Mouse (Mus musculus) heart, postnatal 0 days (tissue): ENCODE data around the gene Rufy4. TPM values are rescaled to one million over a fixed set of nuclear protein-coding genes. Genes with fewer than 3 reads are reported as not detected.

Source experiments
- ATAC-seq: fragments of 200-750 bp; cut with Nextera tagmentation; 2 replicates; pipeline ENCODE4 v1.8.0; 2017; ENCODE audit warnings: low read depth, moderate number of reproducible peaks, moderate library complexity; ENCODE audit not compliant: insufficient read depth
- DNase-seq: peaks from one replicate; pipeline ENCODE4 v3.0.0-alpha.2; 2016; ENCODE audit warnings: low spot score
- H3K27ac ChIP-seq: fragments of 300-500 bp; sonication (generic); 2 replicates; pipeline ENCODE4 v1.5.1; 2014; ENCODE audit warnings: low read depth, mild to moderate bottlenecking
- H3K27me3 ChIP-seq: fragments of 300-500 bp; sonication (generic); 2 replicates; pipeline ENCODE4 v1.6.1; 2014; ENCODE audit warnings: low read length, mixed read lengths; ENCODE audit not compliant: control insufficient read depth, insufficient read depth
- H3K36me3 ChIP-seq: fragments of 300-500 bp; sonication (generic); replicated peaks from 2 replicates; pipeline ENCODE4 v1.6.1; 2014; ENCODE audit warnings: low read length, mixed read lengths; ENCODE audit not compliant: control insufficient read depth, insufficient read depth
- H3K4me1 ChIP-seq: fragments of 300-500 bp; sonication (generic); 2 replicates; pipeline ENCODE4 v1.6.1; 2014; ENCODE audit warnings: antibody characterized with exemption; ENCODE audit not compliant: control insufficient read depth, insufficient read depth
- H3K4me2 ChIP-seq: fragments of 300-500 bp; sonication (generic); 2 replicates; pipeline ENCODE4 v1.6.1; 2014; ENCODE audit warnings: low read depth, mild to moderate bottlenecking, low read length, moderate library complexity
- H3K4me3 ChIP-seq: fragments of 300-500 bp; sonication (generic); 2 replicates; pipeline ENCODE4 v1.5.1; 2014; ENCODE audit warnings: low read depth, low read length
- H3K9ac ChIP-seq: fragments of 300-500 bp; sonication (generic); replicated peaks from 2 replicates; pipeline ENCODE4 v1.6.1; 2014; ENCODE audit warnings: low read depth, low read length, mixed read lengths
- H3K9me3 ChIP-seq: fragments of 300-500 bp; sonication (generic); replicated peaks from 2 replicates; pipeline ENCODE4 v1.6.1; 2016; ENCODE audit warnings: low read length; ENCODE audit not compliant: control insufficient read depth
- CTCF ChIP-seq: IDR thresholded peaks from 2 replicates; pipeline ENCODE4 v1.5.1; 2016; ENCODE audit warnings: antibody characterized with exemption, control low read depth, low read depth
- EP300 ChIP-seq: IDR thresholded peaks from 2 replicates; pipeline ENCODE4 v1.6.1; 2016; ENCODE audit warnings: antibody characterized with exemption, low read depth
- WGBS: fragments of 180-500 bp; shearing (Covaris S2); extraction: QIAGEN DNeasy Blood & Tissue Kit; methylation state at CpG from one replicate; pipeline ENCODE4 v1.1.7; 2014; 5-methylcytosine and 5-hydroxymethylcytosine counted together
- polyA plus RNA-seq: library from polyadenylated mRNA; unstranded; fragments of >200 nt; fragmentation: Nextera tagmentation; extraction: Ambion mirVana; gene quantifications from 2 replicates; pipeline ENCODE4 v1.2.1, GENCODE M21; 2015
- total RNA-seq: library from RNA; depleted of rRNA; stranded (reverse); fragments of >200 nt; gene quantifications from 2 replicates; pipeline ENCODE4 v1.2.3, GENCODE M21; 2014; ENCODE audit warnings: low replicate concordance

Rufy4 gene
- total and polyA plus RNA-seq, 2 experiments from 2014 or later = 0.37 TPM; not detected in 1

DNA sequence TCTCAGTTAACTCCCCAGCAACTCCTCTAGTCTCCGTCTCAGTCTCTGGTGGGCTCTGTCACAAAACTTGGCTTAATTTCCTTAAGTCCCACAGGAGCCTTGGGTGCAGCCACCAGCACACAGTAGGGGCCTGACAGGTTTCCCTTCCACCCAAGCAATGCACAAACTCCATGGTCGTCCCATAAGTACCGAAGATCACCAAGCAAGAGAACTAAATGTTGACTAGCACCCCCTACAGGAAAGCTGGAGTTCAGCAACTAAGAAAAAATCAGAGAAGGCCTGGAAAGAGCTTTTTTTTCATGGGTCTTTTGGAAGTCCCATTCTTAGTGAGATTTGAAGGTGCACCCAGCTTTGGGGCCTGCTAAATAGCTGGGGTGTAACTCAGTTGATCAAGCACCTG is 14.1 kb downstream of the Rufy4 start:
- DNase-seq = no peak
- H3K9ac ChIP-seq = no peak overlapping the region
- H3K27me3 ChIP-seq = no peaks in the 10 kb centered on the region
- no peak overlapping the region for H3K27ac ChIP-seq
- TF ChIP-seq CTCF (peak; percentile 26; the same call in 1 of the 2 replicates), EP300 (no peak)
- no peak overlapping the region for H3K4me2 ChIP-seq
- ATAC-seq = no peak
- no peaks in the 10 kb centered on the region for H3K4me1 ChIP-seq
- no peaks in the 10 kb centered on the region for H3K36me3 ChIP-seq
- no peaks in the 10 kb centered on the region for H3K9me3 ChIP-seq
- 51% methylated on average over 3 of the region's 3 CpGs for WGBS
- H3K4me3 ChIP-seq = no peak overlapping the region

DNA sequence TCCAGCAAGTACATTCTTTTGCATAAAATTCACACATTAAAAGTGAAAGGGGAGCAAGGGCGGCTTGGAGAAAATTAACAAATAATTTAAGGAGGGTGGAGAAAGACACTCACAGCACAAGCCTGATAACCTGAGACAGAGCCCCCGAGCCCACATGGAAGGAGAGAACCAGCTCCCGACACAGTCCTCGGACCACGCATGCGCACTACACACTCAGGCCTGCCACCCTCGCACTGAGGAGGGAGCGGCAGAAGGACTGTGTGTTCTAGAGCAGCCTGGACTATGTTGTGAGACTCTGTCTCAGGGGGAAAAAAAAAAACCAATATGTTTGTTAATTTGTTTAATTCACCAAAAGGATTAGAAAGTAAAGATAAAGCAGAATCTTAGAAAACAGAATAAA is 16.4 kb downstream of the Rufy4 start:
- H3K27ac ChIP-seq = no peak overlapping the region
- TF ChIP-seq CTCF (no peak), EP300 (no peak)
- no peak overlapping the region for H3K4me3 ChIP-seq
- H3K4me2 ChIP-seq = no peak overlapping the region
- 86% methylated on average over 8 of the region's 8 CpGs for WGBS
- H3K4me1 ChIP-seq = peaks cover 3% of the 10 kb centered on the region; the same call in 1 of the 2 replicates
- no peak overlapping the region for H3K9ac ChIP-seq
- no peaks in the 10 kb centered on the region for H3K27me3 ChIP-seq
- H3K36me3 ChIP-seq = no peaks in the 10 kb centered on the region
- no peak for ATAC-seq
- H3K9me3 ChIP-seq = no peaks in the 10 kb centered on the region
- DNase-seq = no peak

DNA sequence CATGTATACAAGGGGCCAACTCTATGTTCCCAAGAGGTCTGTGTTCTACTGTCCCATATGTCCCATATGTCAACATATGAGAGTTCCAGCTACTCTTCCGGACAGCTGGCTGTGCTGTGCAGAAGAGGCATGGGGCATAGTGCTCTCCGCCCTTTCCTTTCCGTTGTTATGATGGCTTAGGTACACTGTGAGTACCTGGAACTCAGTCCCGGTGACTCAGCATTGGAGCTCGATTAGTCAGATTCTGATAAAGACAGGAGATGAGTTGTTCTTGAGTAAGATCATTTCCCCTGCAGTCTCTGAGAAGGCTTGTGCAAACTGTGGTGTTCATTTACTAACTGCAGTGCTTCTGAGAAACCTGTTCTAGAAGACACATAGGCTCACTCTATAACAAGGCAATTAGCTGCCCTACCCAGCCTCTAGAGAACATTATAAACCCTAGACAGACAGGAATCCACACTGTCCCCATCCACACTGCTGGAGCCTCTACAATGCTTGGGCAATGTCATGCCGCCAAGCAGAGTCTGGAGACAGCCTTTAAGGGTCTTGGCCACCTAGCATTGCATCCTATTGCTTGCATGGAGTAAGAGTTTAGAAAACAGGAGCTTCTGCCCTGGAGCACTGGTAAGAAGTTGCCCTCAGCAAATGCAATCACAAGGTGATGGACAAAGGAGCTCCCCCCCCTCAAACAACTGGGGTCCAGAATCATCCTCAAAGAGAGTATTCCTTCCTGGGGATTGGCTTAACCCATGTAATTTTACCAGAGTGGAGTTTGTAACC is 24.0 kb downstream of the Rufy4 start:
- Histone ChIP-seq H3K9ac (no peak overlapping the region), H3K27me3 (no peaks in the 10 kb centered on the region), H3K4me1 (peaks cover 10% of the 10 kb centered on the region), H3K36me3 (no peaks in the 10 kb centered on the region), H3K9me3 (no peaks in the 10 kb centered on the region), H3K4me2 (no peak overlapping the region), H3K27ac (no peak overlapping the region), H3K4me3 (no peak overlapping the region)
- ATAC-seq (no peak), DNase-seq (no peak)
- TF ChIP-seq CTCF (no peak), EP300 (no peak)
- 71% methylated on average over 6 of the region's 6 CpGs for WGBS

GRCm38 (mm10) chr1:74150101-74150500 is 24.8 kb downstream of the Rufy4 start:
- Histone ChIP-seq H3K4me2 (no peak overlapping the region), H3K9me3 (no peaks in the 10 kb centered on the region), H3K4me3 (no peak overlapping the region), H3K27me3 (no peaks in the 10 kb centered on the region), H3K4me1 (peaks cover 10% of the 10 kb centered on the region), H3K36me3 (no peaks in the 10 kb centered on the region), H3K9ac (no peak overlapping the region), H3K27ac (no peak overlapping the region)
- 62% methylated on average over 3 of the region's 3 CpGs for whole genome bisulfite sequencing
- no peak for ATAC-seq
- TF ChIP-seq CTCF (no peak), EP300 (no peak)
- no peak for DNase-seq

DNA sequence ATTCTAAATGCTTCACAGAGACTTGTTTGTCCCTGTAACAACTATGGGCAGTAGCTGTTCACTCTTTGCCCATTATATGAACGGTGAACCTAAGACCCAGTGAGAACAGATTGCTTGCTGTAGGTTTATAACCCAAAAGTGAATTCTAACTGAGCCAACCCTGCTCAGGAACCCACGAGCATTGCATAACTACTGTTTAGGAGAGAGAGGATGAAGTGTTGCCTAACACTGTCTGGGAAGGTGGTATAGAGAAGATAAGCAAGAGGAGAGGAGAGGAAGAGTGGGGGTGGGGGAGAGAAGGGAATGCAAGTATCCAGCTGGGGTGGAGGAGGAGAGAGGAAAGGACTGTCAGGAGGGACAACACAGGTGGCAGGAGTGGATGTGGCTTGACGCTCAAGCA is 25.8 kb downstream of the Rufy4 start:
- TF ChIP-seq CTCF = no peak
- H3K27ac ChIP-seq = no peak overlapping the region
- no peak overlapping the region for H3K4me2 ChIP-seq
- H3K9ac ChIP-seq = no peak overlapping the region
- 44% methylated on average over 3 of the region's 3 CpGs for WGBS
- H3K4me1 ChIP-seq = peaks cover 10% of the 10 kb centered on the region
- DNase-seq (no peak), ATAC-seq (no peak)
- H3K27me3 ChIP-seq = no peaks in the 10 kb centered on the region
- no peaks in the 10 kb centered on the region for H3K9me3 ChIP-seq
- H3K36me3 ChIP-seq = no peaks in the 10 kb centered on the region
- no peak overlapping the region for H3K4me3 ChIP-seq
